Mouse (Mus musculus) monocyte, adult 5-6 weeks (primary cell): ENCODE data around the gene Adamts16. TPM values are rescaled to one million over a fixed set of nuclear protein-coding genes. Genes with fewer than 3 reads are reported as not detected.

ENCODE experiments used
- ATAC-seq: fragments of 153-309, 156-312 bp; replicated peaks from 2 replicates; pipeline ENCODE4 v1.8.0; 2017; ENCODE audit warnings: mild to moderate bottlenecking; ENCODE audit not compliant: low TSS enrichment, insufficient number of reproducible peaks, severe bottlenecking, poor library complexity, low FRiP score
- total RNA-seq: library from RNA; stranded (forward); fragments of 200-1000, 200-491, 200-594 nt; gene quantifications from 3 replicates; pipeline ENCODE4 v1.2.3, GENCODE M21; 2017

Adamts16 gene
- total RNA-seq, 1 experiment from 2014 or later: not detected

DNA sequence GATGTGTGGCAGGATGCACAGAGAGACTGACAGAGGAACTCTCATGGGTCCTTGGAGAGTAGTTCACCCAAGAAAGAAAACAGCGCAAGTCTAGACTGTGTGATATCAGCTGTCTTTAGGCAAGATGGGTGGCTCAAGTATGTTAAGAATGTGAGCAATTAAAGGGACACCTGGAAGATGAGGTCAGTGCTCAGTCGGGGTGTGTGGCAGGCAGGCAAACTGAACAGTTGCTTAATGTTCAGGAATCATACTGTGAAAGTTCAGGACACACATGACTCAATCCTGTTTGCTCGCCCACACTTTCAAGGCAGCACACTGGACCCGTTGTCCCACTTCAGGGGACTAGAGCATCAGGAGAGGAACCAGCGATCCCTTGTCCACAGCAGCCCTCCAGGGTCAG lies 110.3 kb downstream of the Adamts16 start:
- ATAC-seq: no peak

DNA sequence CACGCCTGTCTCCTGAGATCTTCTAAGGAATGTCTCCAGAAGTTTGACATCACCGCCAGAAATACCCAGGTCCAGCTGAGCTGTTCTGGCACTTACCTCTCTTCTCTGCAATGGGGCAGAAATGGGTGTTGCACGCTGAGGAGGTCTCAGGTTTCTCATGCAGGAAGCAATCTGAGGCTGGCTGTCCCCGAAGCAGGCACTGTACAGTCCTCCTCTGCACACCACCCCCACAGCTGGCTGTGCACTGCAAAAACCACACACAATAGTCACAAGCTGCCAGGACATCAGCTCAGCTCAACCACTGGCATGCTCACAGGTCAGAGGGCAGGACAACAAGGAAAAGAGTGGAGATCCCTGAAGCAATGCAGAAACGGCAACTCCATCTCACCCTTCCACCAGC lies 111.6 kb downstream of the Adamts16 start:
- no peak for ATAC-seq

DNA sequence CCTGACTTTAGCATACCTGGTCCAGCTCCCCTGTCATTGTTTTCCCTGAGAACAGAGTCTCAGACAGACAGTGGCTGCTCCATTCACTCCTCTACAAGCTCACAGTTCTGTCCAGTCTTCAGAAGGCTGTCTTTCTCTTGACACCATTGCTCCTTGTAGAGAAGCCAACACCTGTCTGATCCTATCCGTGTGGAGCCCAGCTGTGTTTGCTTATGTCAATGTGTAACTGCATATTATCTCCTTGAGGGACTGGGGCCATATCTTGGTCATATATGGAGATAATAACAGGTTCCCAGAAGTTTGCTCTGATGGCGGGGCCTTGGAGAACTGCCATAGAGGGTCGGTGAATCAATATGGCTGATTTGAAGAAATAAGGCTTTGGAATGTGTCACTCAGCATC lies 115.4 kb downstream of the Adamts16 start:
- ATAC-seq: no peak

DNA sequence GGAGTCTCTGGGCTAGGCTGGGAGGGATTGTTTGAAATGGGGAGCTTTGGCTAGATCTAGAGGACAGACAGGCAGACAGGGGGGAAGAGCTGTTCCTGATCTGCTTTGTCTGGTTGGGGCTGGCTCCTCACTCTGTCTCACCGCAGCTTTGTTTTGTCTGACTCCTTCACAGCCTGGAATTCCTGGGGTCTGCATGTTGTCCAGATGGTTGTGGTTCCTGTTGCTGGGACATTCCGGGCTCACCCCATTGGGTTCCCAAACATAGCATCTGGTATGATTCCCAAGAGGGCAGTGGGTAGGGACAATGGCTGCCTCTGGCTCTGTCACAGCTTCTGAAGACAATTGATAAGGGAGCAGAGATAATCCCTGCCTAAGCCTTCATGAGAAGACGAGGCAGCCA lies 117.0 kb downstream of the Adamts16 start:
- no peak for ATAC-seq

DNA sequence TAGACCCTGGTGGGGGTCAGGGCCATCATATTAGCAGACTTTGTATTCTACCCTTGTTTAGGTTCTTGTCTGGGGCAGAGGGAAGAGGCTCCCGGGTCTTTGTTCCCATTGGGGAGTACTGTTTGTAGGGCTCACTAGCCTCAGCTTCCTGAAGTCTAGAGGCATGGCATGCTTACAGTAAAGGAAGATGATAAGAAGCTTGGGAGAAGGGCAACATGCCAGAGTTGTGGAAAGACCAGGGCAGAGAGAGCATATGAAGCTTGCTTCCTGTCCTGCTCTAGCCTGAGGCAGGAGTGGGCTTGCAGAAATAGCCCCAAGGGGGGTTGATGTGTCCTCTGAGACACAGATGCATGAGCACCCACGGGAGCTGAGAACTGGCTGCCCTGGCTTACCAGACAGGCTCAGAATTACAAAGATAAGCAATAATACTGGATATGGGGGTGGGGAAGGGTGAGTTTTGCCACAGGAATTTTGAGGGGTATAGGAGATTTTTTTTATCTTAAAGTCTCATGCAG lies 117.4 kb downstream of the Adamts16 start:
- ATAC-seq: no peak

DNA sequence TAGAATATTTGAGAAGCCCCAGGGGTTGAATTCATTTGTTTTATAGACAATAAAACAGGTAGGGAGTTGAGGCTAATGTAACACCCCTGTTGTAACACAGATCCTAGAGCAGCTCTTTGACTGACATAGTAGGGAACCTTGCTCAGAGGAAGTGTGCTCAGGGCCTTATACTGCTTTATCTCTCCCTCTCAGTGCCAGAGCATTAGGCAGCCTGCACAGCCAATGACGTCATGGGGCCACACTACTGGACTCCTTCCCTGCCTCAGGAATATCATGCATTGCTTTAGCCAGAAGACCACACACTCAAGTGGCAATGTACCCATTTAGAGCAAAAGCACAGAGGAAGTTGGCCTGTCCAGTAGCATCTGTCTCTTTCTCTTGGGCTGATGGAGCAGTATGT lies 121.6 kb downstream of the Adamts16 start:
- no peak for ATAC-seq

DNA sequence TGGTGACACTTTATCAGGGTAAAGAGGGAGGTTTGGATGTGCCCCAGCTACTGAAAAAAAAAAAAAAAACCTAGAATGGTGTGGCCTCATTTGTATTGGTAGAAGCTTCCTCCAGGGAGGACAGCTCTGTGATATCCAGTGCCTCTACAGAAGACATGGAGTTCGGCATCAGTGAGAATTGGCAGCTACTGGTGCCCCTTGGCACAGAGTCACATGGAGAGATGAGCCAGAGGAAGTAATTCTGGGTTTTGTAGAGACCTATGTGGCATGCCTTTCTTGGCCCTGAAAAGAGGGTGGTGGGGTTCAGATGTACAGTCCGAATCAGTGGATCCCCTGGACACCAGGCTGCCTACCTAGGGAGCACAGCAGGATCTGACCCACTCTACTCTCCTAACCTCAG lies 122.8 kb downstream of the Adamts16 start:
- no peak for ATAC-seq

DNA sequence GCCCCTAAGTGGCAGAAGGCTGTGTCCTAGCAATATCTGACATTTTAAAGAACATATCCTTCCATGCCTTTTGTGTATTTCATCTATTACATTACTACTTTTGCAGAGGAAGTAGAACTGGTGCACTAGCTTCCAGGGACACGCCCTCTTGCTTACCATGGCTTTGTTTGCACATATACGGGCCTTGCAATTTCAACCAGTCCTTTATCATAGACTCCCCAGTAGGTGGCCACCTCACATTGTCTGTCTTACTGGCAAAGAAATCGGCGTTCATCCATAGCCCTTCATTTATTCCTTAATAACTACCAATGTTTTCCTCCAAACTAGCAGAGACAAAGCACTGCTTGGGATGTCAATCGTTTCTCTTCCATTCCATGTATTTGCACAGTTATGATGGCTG lies 125.6 kb downstream of the Adamts16 start:
- ATAC-seq: no peak

DNA sequence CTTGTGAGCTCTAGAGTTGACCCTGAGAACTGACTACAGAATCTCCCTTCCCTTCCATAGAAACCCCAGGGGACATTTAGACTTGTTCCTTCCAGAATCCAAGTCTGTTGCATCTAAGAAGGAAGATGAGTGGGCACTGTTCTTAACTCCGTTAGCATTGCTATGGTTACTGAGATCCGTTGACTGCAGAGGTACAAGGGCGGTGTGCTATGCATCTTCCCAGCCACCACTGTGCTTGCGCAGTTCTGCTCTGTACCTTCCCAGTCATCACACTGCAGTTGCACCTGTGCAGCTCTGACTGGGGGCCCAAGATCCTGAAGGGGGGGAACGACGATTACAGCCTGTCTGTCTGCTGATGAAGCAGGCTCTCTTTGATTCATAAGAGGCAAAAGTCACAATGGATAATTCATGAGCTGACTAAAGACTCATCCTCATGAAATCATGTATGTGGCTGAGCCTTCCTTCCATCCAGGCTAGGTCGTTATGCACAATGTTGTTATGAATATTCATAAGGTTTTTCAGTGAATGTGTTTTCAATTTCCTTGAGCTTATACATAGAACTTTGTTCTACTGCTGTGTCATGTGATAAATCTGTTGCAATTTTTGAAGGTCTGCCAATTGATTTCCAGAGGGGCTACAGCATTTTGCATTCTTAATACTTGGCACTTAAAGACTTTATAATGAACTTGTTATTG lies 127.4 kb downstream of the Adamts16 start:
- no peak for ATAC-seq

DNA sequence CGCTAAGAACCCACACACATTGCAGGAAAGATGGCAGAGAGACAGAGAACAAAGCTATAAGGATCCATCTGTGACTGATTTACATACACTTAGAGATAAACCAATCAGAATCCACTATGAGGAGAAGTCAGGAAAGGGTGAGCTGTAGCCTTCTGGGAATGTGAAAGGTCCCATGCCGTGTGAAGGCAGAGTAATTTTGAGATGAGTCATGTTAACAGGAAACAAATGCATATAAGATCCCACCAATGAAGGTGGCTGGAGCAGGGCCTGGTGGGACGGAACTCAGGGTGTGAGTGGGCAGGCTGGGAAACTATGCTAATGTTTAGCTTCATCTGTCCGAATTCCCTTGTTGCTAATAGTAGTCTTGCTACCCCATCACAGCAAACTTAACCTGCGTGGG lies 128.3 kb downstream of the Adamts16 start:
- ATAC-seq: no peak

DNA sequence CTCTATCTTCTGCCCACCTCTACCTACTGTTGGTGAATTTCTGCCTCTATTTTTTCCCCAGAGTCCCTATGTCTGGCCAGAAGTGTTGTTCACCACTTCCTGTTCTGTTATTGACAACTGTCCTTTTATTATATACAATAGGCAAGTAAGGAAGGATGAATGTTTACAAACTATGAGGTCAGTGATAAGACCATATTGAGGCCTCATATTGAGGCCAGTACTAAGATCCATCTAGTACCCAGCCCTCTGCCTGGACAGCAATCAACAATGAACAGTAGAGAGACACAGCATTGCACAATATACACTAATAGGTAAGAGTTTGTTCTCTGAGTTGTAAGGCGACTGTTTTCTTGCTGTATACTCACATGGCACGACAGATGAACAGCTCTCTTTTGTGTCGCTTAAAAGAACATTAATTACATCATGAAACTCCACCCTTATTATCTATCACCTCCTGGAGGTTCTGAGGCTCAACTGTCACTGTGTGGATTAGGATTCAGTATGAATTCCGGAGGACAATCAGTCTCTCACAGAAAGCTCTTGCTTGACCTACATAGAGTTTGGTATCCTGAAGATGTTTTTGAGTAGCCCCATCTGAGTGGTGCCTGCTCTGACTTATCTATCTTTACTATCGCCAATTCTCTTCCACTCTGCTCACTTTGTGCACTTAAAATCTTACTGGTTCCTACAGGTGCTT lies 134.3 kb downstream of the Adamts16 start:
- ATAC-seq: no peak

DNA sequence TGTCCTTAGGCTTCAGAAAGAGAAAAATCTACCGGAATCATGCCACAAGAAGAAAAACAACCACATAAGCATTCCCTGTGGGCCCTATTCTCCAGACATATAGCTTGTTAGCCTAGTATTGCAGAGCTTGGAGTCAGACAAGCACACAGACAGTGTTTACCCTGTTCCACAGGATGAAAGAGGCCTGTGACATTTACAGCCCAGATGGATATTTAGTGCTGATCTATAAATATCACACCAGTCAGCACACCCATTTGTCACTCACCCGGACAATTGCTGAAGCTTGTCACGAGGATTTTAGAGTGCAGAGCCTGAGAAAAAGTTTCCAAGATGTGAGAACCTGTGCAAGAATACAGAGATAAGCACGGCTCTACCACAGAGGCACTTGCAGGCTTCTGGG lies 138.7 kb downstream of the Adamts16 start:
- no peak for ATAC-seq

DNA sequence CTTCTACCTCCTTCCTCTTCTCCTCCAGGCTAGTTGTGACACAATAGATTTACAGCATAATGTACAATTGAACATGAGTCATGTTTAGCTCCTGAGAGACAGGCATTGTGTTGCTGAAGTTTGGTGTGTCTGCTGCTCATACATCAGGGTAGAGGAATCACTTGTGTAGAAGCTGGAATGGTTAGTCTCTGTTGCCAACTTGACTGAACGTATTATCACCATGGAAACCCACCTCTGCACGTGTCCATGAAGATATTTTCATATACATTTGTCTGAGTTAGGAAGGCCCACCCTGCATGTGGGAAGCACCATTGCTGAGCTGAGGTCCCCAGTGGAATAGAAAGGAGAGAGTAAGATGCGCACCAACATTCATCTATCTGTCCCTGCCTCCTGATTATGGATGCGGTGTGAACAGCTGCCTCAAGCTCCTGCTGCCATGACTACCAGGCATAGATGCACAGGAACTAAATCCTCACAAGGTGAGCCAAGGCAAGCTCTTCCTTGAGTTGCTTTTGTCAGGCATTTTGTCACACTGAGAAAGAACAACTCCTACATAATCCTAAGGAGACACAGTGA lies 142.7 kb downstream of the Adamts16 start:
- ATAC-seq: no peak

DNA sequence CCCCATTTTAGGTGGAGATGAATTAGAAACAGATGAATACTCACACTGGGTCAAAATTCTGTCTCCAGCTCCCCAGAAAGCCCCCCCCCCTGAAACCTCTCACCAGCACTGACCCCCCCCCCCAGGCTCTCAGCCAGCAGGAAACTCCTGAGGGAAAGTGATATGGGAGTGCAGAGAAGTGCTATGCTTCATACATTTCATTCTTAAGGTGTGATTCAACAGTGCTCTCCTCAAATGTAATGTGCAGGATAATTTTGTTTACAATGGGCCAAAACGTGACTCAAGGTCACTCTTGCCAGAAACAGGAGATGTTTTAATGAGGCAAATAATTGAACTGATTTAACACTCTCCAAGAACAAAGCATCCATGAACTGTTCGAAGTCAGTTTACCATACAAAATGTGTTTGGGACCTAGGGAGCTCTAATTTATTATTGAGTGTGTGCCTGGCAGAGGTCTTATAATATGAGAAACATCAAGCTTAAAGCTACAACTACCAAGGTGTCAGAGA lies 152.1 kb downstream of the Adamts16 start:
- ATAC-seq: no peak

DNA sequence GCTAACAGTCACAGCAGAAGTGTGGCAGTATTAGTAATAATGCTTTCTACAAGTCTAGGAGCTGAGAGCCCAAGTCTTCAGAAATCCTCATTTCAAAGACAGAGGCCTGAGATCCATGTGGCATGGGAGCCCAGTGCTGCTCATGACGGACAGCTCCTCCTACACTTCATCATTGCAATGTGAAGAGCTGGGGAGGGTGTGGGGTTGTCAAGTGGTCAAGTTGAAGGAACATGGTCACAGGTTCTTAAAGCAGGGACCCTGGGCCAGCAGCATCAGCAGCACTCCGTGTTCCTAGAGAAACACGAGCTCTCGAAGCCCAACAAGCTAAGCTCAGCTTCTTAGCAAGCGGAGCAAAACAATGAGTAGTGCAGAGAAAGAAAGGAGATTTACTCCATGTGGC lies 155.8 kb downstream of the Adamts16 start:
- no peak for ATAC-seq

DNA sequence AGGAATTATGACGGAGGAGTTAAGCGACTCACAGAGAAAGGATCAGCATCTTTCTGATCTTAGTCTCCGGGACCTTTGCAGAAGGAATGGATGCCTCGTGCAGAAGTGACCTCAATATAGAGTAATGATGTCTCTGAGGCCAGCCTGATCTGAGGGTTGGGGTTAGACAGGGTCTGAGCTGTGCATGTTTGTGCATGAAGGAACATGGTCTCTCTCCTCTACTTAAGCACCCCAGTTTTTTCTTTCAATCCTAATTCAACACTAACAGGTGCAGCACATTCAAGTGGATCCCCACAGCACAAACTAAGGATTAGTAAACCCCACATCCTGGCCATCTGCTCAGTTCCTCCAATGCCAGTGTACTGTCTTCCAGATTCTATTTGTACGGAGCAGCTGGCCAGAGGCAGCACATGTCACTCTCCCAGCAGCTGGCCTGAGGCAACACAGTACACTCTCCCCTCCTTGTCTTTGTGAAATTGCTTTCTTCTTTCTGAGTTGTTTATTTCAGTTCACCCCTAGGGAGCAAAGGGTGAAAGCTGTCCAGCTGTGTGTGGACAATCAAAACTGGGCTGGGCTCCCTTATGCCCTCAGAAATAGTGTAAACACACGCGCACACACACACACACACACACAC lies 156.5 kb downstream of the Adamts16 start:
- ATAC-seq: no peak

DNA sequence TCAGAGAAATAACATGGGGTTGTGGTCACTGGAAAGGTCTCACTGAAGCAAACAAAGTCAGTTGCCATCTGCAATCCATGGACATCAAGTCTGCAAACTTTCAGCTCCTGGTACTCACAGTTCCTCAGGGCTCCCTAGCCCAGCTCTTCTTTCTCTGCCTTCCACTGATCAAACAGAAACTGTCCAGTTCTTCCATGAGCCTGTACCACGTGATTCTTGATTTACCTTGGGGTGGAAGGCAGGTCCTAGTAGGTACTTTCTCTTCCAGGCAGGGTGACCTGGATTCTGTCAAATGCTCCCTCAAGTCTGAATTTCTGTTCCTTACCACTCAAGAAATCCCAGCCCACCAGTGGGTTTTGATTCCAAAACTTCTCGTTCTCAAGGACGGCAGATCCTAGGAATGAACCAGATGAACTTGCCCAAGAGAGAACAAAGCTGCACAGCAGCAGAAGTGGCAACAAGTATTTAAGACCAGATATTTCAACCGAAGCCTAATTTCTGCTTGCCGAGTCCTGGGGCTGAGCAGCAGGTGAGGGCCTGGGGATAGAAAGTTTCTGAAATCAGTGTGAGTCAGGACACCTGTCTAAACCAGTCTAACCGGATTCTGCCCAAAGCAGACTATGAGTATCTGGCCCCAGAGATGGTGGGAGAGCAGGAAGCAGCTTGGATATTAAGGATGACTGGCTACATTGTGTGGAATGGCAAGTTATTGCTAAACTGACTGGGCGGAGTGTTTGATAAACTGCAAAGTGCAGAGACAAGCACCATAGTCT lies 160.0 kb downstream of the Adamts16 start:
- no peak for ATAC-seq

DNA sequence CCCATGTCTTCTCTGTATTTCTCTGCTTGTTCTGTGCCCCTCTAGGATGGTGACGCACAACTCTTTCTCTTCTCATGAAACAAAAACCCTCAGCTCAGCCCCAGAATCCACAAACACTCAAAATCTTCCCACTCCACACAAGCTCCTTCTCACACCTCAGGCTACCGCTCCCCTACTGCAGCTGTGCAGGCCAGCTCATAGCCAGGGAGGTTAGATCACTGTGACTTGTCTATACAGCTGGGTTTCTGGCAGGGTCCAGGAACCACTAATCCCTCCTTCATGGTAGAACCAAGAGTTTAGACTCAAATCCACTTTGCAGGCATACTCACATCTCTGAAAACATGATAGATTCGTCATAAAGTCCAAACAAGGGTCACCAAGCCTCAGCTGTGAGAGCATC lies 161.3 kb downstream of the Adamts16 start:
- ATAC-seq: no peak
